Mouse (Mus musculus): ENCODE results near the gene Slfn9. TPM values are rescaled to one million over a fixed set of nuclear protein-coding genes. Genes with fewer than 3 reads are reported as not detected.
"Not testable (repeated sequence)": the region's sequence is repeated elsewhere in the genome, so short reads cannot be mapped to it uniquely, and the experiment has no call there.

Gene Slfn9
- polyA plus RNA-seq, 1 experiment from 2014 or later, result 10.1 TPM

- Histone ChIP-seq H3K36me3 (ENCODE audit: control insufficient read depth, insufficient read depth, low read length) (no peaks in the 10 kb centered on the region), H3K4me1 (replicated peaks; ENCODE audit: control insufficient read depth, insufficient read depth, low read length) (no peaks in the 10 kb centered on the region), H3K9me3 (ENCODE audit: control insufficient read depth, low read length) (no peaks in the 10 kb centered on the region), H3K9ac (ENCODE audit: low read depth, low read length) (no peak within 1 kb of the TSS), H3K4me2 (replicated peaks; ENCODE audit: low read depth, low read length) (no peak within 1 kb of the TSS; the same call in 1 of the 2 replicates), H3K4me3 (ENCODE audit: low read depth, low read length) (no peak within 1 kb of the TSS), H3K27me3 (ENCODE audit: control insufficient read depth, insufficient read depth, low read length) (peaks cover 29% of the 10 kb centered on the region), H3K27ac (ENCODE audit: low read depth, low read length) (no peak within 1 kb of the TSS)
- WGBS, result 16% methylated on average over 10 of the region's 10 CpGs
- ATAC-seq (ENCODE audit: low FRiP score) (no peak), DNase-seq (ENCODE audit: low spot score) (peak; percentile 12)
Measured at GRCm38 (mm10) chr11:82950736-82951481, 40.7 kb downstream of the Slfn9 start, which contains the start of gene Slfn5. TSS of gene Slfn5 (plus strand) at chr11:82951349.

- H3K9ac ChIP-seq (ENCODE audit: low read depth, low read length), result no peak overlapping the region
- H3K4me3 ChIP-seq (ENCODE audit: low read depth, low read length), result no peak overlapping the region
- H3K4me2 ChIP-seq (replicated peaks; ENCODE audit: low read depth, low read length), result no peak overlapping the region
- 83% methylated on average over 9 of the region's 9 CpGs for WGBS
- no peaks in the 10 kb centered on the region for H3K9me3 ChIP-seq (ENCODE audit: control insufficient read depth, low read length)
- peaks cover 29% of the 10 kb centered on the region for H3K27me3 ChIP-seq (ENCODE audit: control insufficient read depth, insufficient read depth, low read length)
- H3K36me3 ChIP-seq (ENCODE audit: control insufficient read depth, insufficient read depth, low read length), result no peaks in the 10 kb centered on the region
- H3K4me1 ChIP-seq (replicated peaks; ENCODE audit: control insufficient read depth, insufficient read depth, low read length), result no peaks in the 10 kb centered on the region
- no peak overlapping the region for H3K27ac ChIP-seq (ENCODE audit: low read depth, low read length)
- no peak for ATAC-seq (ENCODE audit: low FRiP score)
- DNase-seq (ENCODE audit: low spot score), result no peak
Measured at GRCm38 (mm10) chr11:82949036-82949435, 42.6 kb downstream of the Slfn9 start.

GRCm38 (mm10) chr11:82947457-82947856 is 44.2 kb downstream of the Slfn9 start:
- Histone ChIP-seq H3K9me3 (ENCODE audit: control insufficient read depth, low read length) (no peaks in the 10 kb centered on the region), H3K27ac (ENCODE audit: low read depth, low read length) (no peak overlapping the region), H3K27me3 (ENCODE audit: control insufficient read depth, insufficient read depth, low read length) (peaks cover 22% of the 10 kb centered on the region), H3K9ac (ENCODE audit: low read depth, low read length) (no peak overlapping the region), H3K4me2 (replicated peaks; ENCODE audit: low read depth, low read length) (no peak overlapping the region), H3K36me3 (ENCODE audit: control insufficient read depth, insufficient read depth, low read length) (no peaks in the 10 kb centered on the region), H3K4me3 (ENCODE audit: low read depth, low read length) (no peak overlapping the region), H3K4me1 (replicated peaks; ENCODE audit: control insufficient read depth, insufficient read depth, low read length) (no peaks in the 10 kb centered on the region)
- no peak for ATAC-seq (ENCODE audit: low FRiP score)
- 53% methylated on average over 4 of the region's 4 CpGs for WGBS
- DNase-seq (ENCODE audit: low spot score), result no peak

- no peak for ATAC-seq (ENCODE audit: low FRiP score)
- no peak overlapping the region for H3K4me2 ChIP-seq (replicated peaks; ENCODE audit: low read depth, low read length)
- no peak overlapping the region for H3K9ac ChIP-seq (ENCODE audit: low read depth, low read length)
- no peaks in the 10 kb centered on the region for H3K4me1 ChIP-seq (replicated peaks; ENCODE audit: control insufficient read depth, insufficient read depth, low read length)
- H3K9me3 ChIP-seq (ENCODE audit: control insufficient read depth, low read length), result no peaks in the 10 kb centered on the region
- no peak overlapping the region for H3K27ac ChIP-seq (ENCODE audit: low read depth, low read length)
- peaks cover 6% of the 10 kb centered on the region for H3K27me3 ChIP-seq (ENCODE audit: control insufficient read depth, insufficient read depth, low read length)
- WGBS, result 81% methylated on average over 2 of the region's 2 CpGs
- DNase-seq (ENCODE audit: low spot score), result no peak
- no peaks in the 10 kb centered on the region for H3K36me3 ChIP-seq (ENCODE audit: control insufficient read depth, insufficient read depth, low read length)
- H3K4me3 ChIP-seq (ENCODE audit: low read depth, low read length), result no peak overlapping the region
Measured at GRCm38 (mm10) chr11:82945636-82946035, 46.0 kb downstream of the Slfn9 start.

GRCm38 (mm10) chr11:82943336-82943735 is 48.3 kb downstream of the Slfn9 start:
- DNase-seq (ENCODE audit: low spot score), result no peak
- 62% methylated on average over 6 of the region's 6 CpGs for WGBS

GRCm38 (mm10) chr11:82933186-82933585 is 58.4 kb downstream of the Slfn9 start:
- peak overlapping the region; percentile 47 for H3K4me3 ChIP-seq (ENCODE audit: low read depth, low read length)
- no peaks in the 10 kb centered on the region for H3K36me3 ChIP-seq (ENCODE audit: control insufficient read depth, insufficient read depth, low read length)
- DNase-seq (ENCODE audit: low spot score) (peak; percentile 14), ATAC-seq (ENCODE audit: low FRiP score) (no peak)
- no peak overlapping the region for H3K9ac ChIP-seq (ENCODE audit: low read depth, low read length)
- WGBS, result 3% methylated on average over 28 of the region's 29 CpGs
- no peaks in the 10 kb centered on the region for H3K9me3 ChIP-seq (ENCODE audit: control insufficient read depth, low read length)
- H3K27ac ChIP-seq (ENCODE audit: low read depth, low read length), result no peak overlapping the region
- H3K4me1 ChIP-seq (replicated peaks; ENCODE audit: control insufficient read depth, insufficient read depth, low read length), result 0 out of 2 replicates have a peak, but pooled peaks cover 2% of the 10 kb centered on the region
- peak overlapping the region; percentile 98 for H3K4me2 ChIP-seq (replicated peaks; ENCODE audit: low read depth, low read length)
- peaks cover 52% of the 10 kb centered on the region for H3K27me3 ChIP-seq (ENCODE audit: control insufficient read depth, insufficient read depth, low read length)

More at GRCm38 (mm10) chr11:82943336-82943735, 48.3 kb downstream of the Slfn9 start:
- Histone ChIP-seq H3K4me3 (ENCODE audit: low read depth, low read length) (no peak overlapping the region), H3K4me1 (replicated peaks; ENCODE audit: control insufficient read depth, insufficient read depth, low read length) (no peaks in the 10 kb centered on the region), H3K9ac (ENCODE audit: low read depth, low read length) (no peak overlapping the region), H3K4me2 (replicated peaks; ENCODE audit: low read depth, low read length) (no peak overlapping the region), H3K9me3 (ENCODE audit: control insufficient read depth, low read length) (no peaks in the 10 kb centered on the region), H3K27me3 (ENCODE audit: control insufficient read depth, insufficient read depth, low read length) (no peaks in the 10 kb centered on the region), H3K36me3 (ENCODE audit: control insufficient read depth, insufficient read depth, low read length) (no peaks in the 10 kb centered on the region), H3K27ac (ENCODE audit: low read depth, low read length) (no peak overlapping the region)
- no peak for ATAC-seq (ENCODE audit: low FRiP score)

GRCm38 (mm10) chr11:82931671-82932450 is 59.8 kb downstream of the Slfn9 start:
- H3K4me3 ChIP-seq (ENCODE audit: low read depth, low read length), result peak overlapping the region; percentile 47
- H3K4me2 ChIP-seq (replicated peaks; ENCODE audit: low read depth, low read length), result peak overlapping the region; percentile 98
- not testable (repeated sequence) for H3K27ac ChIP-seq (ENCODE audit: low read depth, low read length); H3K4me1 ChIP-seq (replicated peaks; ENCODE audit: control insufficient read depth, insufficient read depth, low read length); ATAC-seq (ENCODE audit: low FRiP score); H3K36me3 ChIP-seq (ENCODE audit: control insufficient read depth, insufficient read depth, low read length); H3K9me3 ChIP-seq (ENCODE audit: control insufficient read depth, low read length)
- H3K9ac ChIP-seq (ENCODE audit: low read depth, low read length), result peak overlapping the region; percentile 45
- peaks cover 54% of the 10 kb centered on the region for H3K27me3 ChIP-seq (ENCODE audit: control insufficient read depth, insufficient read depth, low read length)
- peak; percentile 43 for DNase-seq (ENCODE audit: low spot score)
- WGBS, result 1% methylated on average over 71 of the region's 119 CpGs

GRCm38 (mm10) chr11:82931161-82931560 is 60.5 kb downstream of the Slfn9 start:
- H3K36me3 ChIP-seq (ENCODE audit: control insufficient read depth, insufficient read depth, low read length); H3K4me1 ChIP-seq (replicated peaks; ENCODE audit: control insufficient read depth, insufficient read depth, low read length); H3K9me3 ChIP-seq (ENCODE audit: control insufficient read depth, low read length); H3K27ac ChIP-seq (ENCODE audit: low read depth, low read length); ATAC-seq (ENCODE audit: low FRiP score): not testable (repeated sequence)
- DNase-seq (ENCODE audit: low spot score), result peak; percentile 36
- H3K9ac ChIP-seq (ENCODE audit: low read depth, low read length), result peak overlapping the region; percentile 45; the same call in 1 of the 2 replicates
- WGBS, result 1% methylated on average over 45 of the region's 63 CpGs
- H3K4me2 ChIP-seq (replicated peaks; ENCODE audit: low read depth, low read length), result peak overlapping the region; percentile 98
- H3K27me3 ChIP-seq (ENCODE audit: control insufficient read depth, insufficient read depth, low read length), result peaks cover 54% of the 10 kb centered on the region
- peak overlapping the region; percentile 47 for H3K4me3 ChIP-seq (ENCODE audit: low read depth, low read length)
